Mouse (Mus musculus) heart, adult 2 months (tissue): ENCODE measurements around the gene Matn3. TPM values are rescaled to one million over a fixed set of nuclear protein-coding genes. Genes with fewer than 3 reads are reported as not detected.
A peak's percentile ranks its signal among the peaks of the same experiment; 100 is the strongest.

Experiments
- DNase-seq, 2 experiments: peaks; one replicate each; pipeline ENCODE4 v3.0.0; 2021
- H3K27ac ChIP-seq: fragments of 200-600 bp; 2 replicates; pipeline ENCODE4 v1.8.1; 2022
- H3K27me3 ChIP-seq: fragments of 200-500 bp; 2 replicates; pipeline ENCODE4 v1.6.1; 2012; ENCODE audit warnings: mild to moderate bottlenecking, low read length, inconsistent platforms, mixed read lengths; ENCODE audit not compliant: control insufficient read depth, insufficient read depth
- H3K36me3 ChIP-seq: fragments of 200-500 bp; 2 replicates; pipeline ENCODE4 v1.6.1; 2012; ENCODE audit warnings: low read length, inconsistent platforms; ENCODE audit not compliant: control insufficient read depth, insufficient read depth
- H3K4me1 ChIP-seq: fragments of 200-500 bp; 2 replicates; pipeline ENCODE4 v1.6.1; 2011; ENCODE audit warnings: low read length; ENCODE audit not compliant: control insufficient read depth, insufficient read depth
- H3K4me3 ChIP-seq: fragments of 200-600 bp; 2 replicates; pipeline ENCODE4 v1.8.1; 2022
- H3K79me2 ChIP-seq: fragments of 200-500 bp; replicated peaks from 2 replicates; pipeline ENCODE4 v1.6.1; 2012; ENCODE audit warnings: mild to moderate bottlenecking, inconsistent platforms, low read length, moderate library complexity, mixed read lengths; ENCODE audit not compliant: control insufficient read depth, insufficient read depth
- H3K9ac ChIP-seq: fragments of 200-500 bp; 2 replicates; pipeline ENCODE4 v1.6.1; 2012; ENCODE audit warnings: low read depth, mild to moderate bottlenecking, control low read depth, inconsistent platforms, low read length, mixed read lengths
- CTCF ChIP-seq: fragments of 200-600 bp; IDR thresholded peaks from 2 replicates; pipeline ENCODE4 v1.8.1; 2022; ENCODE audit warnings: antibody characterized with exemption, mild to moderate bottlenecking, moderate library complexity
- EP300 ChIP-seq: fragments of 200-500 bp; IDR thresholded peaks from 2 replicates; pipeline ENCODE4 v1.6.1; 2011; ENCODE audit warnings: low read depth, low read length, control low read depth; ENCODE audit not compliant: insufficient read depth
- POLR2A ChIP-seq: fragments of 200-500 bp; IDR thresholded peaks from 2 replicates; pipeline ENCODE4 v1.6.1; 2011; ENCODE audit warnings: mild to moderate bottlenecking, low read depth, low read length, control low read depth; ENCODE audit not compliant: insufficient read depth
- WGBS: fragments of 180-500 bp; shearing (Covaris S2); methylation state at CpG from one replicate; pipeline ENCODE4 v1.1.7; 2018; 5-methylcytosine and 5-hydroxymethylcytosine counted together
- intact Hi-C: fragments of 180-260 bp; cut with DNase I; formaldehyde crosslinking; loops from one replicate; pipeline ENCODE4 v1.15.1; 2025
- polyA plus RNA-seq: library from polyadenylated mRNA; depleted of rRNA; stranded (reverse); fragments of >200 nt; gene quantifications from 2 replicates; pipeline ENCODE4 v1.2.3, GENCODE M21; 2012
- total RNA-seq, 2 experiments: library from RNA; stranded (reverse); gene quantifications; 2 replicates each; pipeline ENCODE4 v1.2.3; 2021

The Matn3 gene
- total and polyA plus RNA-seq, 3 experiments, result not detected

- intact Hi-C loops, result no loop called here
- H3K27ac ChIP-seq, result peak overlapping the region; percentile 8
- TF ChIP-seq POLR2A (no peak), CTCF (no peak), EP300 (no peak)
- peaks cover 8% of the 10 kb centered on the region for H3K4me1 ChIP-seq
- H3K4me3 ChIP-seq, result no peak overlapping the region
- no peak overlapping the region for H3K9ac ChIP-seq
- H3K79me2 ChIP-seq, result no peaks in the 10 kb centered on the region
- DNase-seq, result no peak
- WGBS, result 56% methylated on average over 3 of the region's 3 CpGs
- H3K27me3 ChIP-seq, result no peaks in the 10 kb centered on the region
- no peaks in the 10 kb centered on the region for H3K36me3 ChIP-seq
These were observed 45.2 kb upstream of the Matn3 start for GRCm38 (mm10) chr12:8902479-8902878.

GRCm38 (mm10) chr12:8912860-8913685 is 34.7 kb upstream of the Matn3 start:
- TF ChIP-seq EP300 (no peak), CTCF (no peak), POLR2A (no peak)
- peaks cover 5% of the 10 kb centered on the region for H3K4me1 ChIP-seq
- no peaks in the 10 kb centered on the region for H3K79me2 ChIP-seq
- H3K27ac ChIP-seq, result peak overlapping the region; percentile 52
- 0 out of 2 replicates have a peak overlapping the region, but pooled peaks have one; percentile 30 for H3K9ac ChIP-seq
- H3K36me3 ChIP-seq, result no peaks in the 10 kb centered on the region
- peak; percentile 51 to 54 for DNase-seq
- 26% methylated on average over 16 of the region's 16 CpGs for WGBS
- H3K4me3 ChIP-seq, result no peak overlapping the region
- intact Hi-C loops, result no loop called here
- H3K27me3 ChIP-seq, result no peaks in the 10 kb centered on the region

GRCm38 (mm10) chr12:8913701-8914340 is 33.9 kb upstream of the Matn3 start:
- Histone ChIP-seq H3K79me2 (no peaks in the 10 kb centered on the region), H3K9ac (no peak overlapping the region), H3K4me3 (no peak overlapping the region), H3K27me3 (no peaks in the 10 kb centered on the region), H3K4me1 (peaks cover 5% of the 10 kb centered on the region), H3K27ac (peak overlapping the region; percentile 52), H3K36me3 (no peaks in the 10 kb centered on the region)
- DNase-seq, result peak in 1 of 2 experiments; percentile 16
- intact Hi-C loops, result no loop called here
- TF ChIP-seq POLR2A, result no peak
- 0 out of 2 replicates have a peak, but pooled peaks have one; percentile 6 for TF ChIP-seq CTCF
- no peak for TF ChIP-seq EP300
- WGBS, result 71% methylated on average over 9 of the region's 9 CpGs

GRCm38 (mm10) chr12:8916378-8916777 is 31.4 kb upstream of the Matn3 start:
- H3K4me1 ChIP-seq, result peaks cover 5% of the 10 kb centered on the region
- no peaks in the 10 kb centered on the region for H3K36me3 ChIP-seq
- no peak for TF ChIP-seq CTCF
- TF ChIP-seq POLR2A, result no peak
- no peak for TF ChIP-seq EP300
- intact Hi-C loops, result no loop called here
- H3K4me3 ChIP-seq, result no peak overlapping the region
- DNase-seq, result peak; percentile 66 to 69
- H3K27ac ChIP-seq, result no peak overlapping the region; the same call in 1 of the 2 replicates
- H3K9ac ChIP-seq, result no peak overlapping the region
- no peaks in the 10 kb centered on the region for H3K79me2 ChIP-seq
- 46% methylated on average over 5 of the region's 5 CpGs for WGBS
- H3K27me3 ChIP-seq, result no peaks in the 10 kb centered on the region

- 94% methylated on average over 3 of the region's 3 CpGs for WGBS
- Histone ChIP-seq H3K27ac (no peak overlapping the region), H3K36me3 (peaks cover 11% of the 10 kb centered on the region), H3K4me3 (no peak overlapping the region), H3K4me1 (peaks cover under 1% of the 10 kb centered on the region), H3K9ac (no peak overlapping the region), H3K79me2 (peaks cover 1% of the 10 kb centered on the region; the same call in 1 of the 2 replicates), H3K27me3 (no peaks in the 10 kb centered on the region)
- TF ChIP-seq POLR2A, result no peak
- no peak for TF ChIP-seq CTCF
- no peak for TF ChIP-seq EP300
- intact Hi-C loops, result no loop called here
- no peak for DNase-seq
These were observed 28.5 kb upstream of the Matn3 start for GRCm38 (mm10) chr12:8919231-8919630.

GRCm38 (mm10) chr12:8920996-8921393 is 26.7 kb upstream of the Matn3 start:
- TF ChIP-seq EP300 (no peak), POLR2A (no peak), CTCF (no peak)
- intact Hi-C loops, result loop anchor here (1.0 to 5.0 kb wide), 2 partner anchors 51 to 247 kb away; partner anchors contain the start of genes Pum2 and Wdr35
- Histone ChIP-seq H3K79me2 (peaks cover 10% of the 10 kb centered on the region), H3K27ac (peak overlapping the region; percentile 99), H3K36me3 (peaks cover 26% of the 10 kb centered on the region), H3K4me3 (peak overlapping the region; percentile 73), H3K4me1 (peaks cover 7% of the 10 kb centered on the region), H3K27me3 (no peaks in the 10 kb centered on the region), H3K9ac (no peak overlapping the region)
- DNase-seq, result no peak
- 15% methylated on average over 1 of the region's 1 CpGs for WGBS
